Mouse (Mus musculus) hindbrain, embryonic 11.5 days (tissue): Measurements from ENCODE around the gene Soat2. TPM values are rescaled to one million over a fixed set of nuclear protein-coding genes. Genes with fewer than 3 reads are reported as not detected.

ENCODE experiments used
- ATAC-seq: fragments of 200-750 bp; cut with Nextera tagmentation; 2 replicates; pipeline ENCODE4 v1.8.0; 2017; ENCODE audit warnings: mild to moderate bottlenecking, moderate TSS enrichment, moderate library complexity; ENCODE audit not compliant: low FRiP score
- DNase-seq: peaks from one replicate; pipeline ENCODE4 v3.0.0-alpha.2; 2015; ENCODE audit warnings: low spot score
- H3K27ac ChIP-seq: fragments of 300-500 bp; sonication (generic); 2 replicates; pipeline ENCODE4 v1.5.1; 2014; ENCODE audit warnings: mild to moderate bottlenecking, low read depth, low read length
- H3K27me3 ChIP-seq: fragments of 300-500 bp; sonication (generic); 2 replicates; pipeline ENCODE4 v1.6.1; 2014; ENCODE audit warnings: mild to moderate bottlenecking, low read length, moderate library complexity, mixed read lengths; ENCODE audit not compliant: control insufficient read depth, insufficient read depth
- H3K36me3 ChIP-seq: fragments of 300-500 bp; sonication (generic); 2 replicates; pipeline ENCODE4 v1.6.1; 2014; ENCODE audit warnings: mild to moderate bottlenecking, low read length, moderate library complexity, mixed read lengths; ENCODE audit not compliant: control insufficient read depth, insufficient read depth
- H3K4me1 ChIP-seq: fragments of 300-500 bp; sonication (generic); replicated peaks from 2 replicates; pipeline ENCODE4 v1.6.1; 2014; ENCODE audit warnings: low read length, mixed read lengths; ENCODE audit not compliant: control insufficient read depth, insufficient read depth
- H3K4me2 ChIP-seq: fragments of 300-500 bp; sonication (generic); replicated peaks from 2 replicates; pipeline ENCODE4 v1.6.1; 2014; ENCODE audit warnings: mild to moderate bottlenecking, low read depth, low read length
- H3K4me3 ChIP-seq: fragments of 300-500 bp; sonication (generic); 2 replicates; pipeline ENCODE4 v1.5.1; 2014; ENCODE audit warnings: low read depth, low read length
- H3K9ac ChIP-seq: fragments of 300-500 bp; sonication (generic); 2 replicates; pipeline ENCODE4 v1.6.1; 2014; ENCODE audit warnings: low read depth, low read length
- H3K9me3 ChIP-seq: fragments of 300-500 bp; sonication (generic); 2 replicates; pipeline ENCODE4 v1.6.1; 2016; ENCODE audit warnings: low read length; ENCODE audit not compliant: control insufficient read depth
- WGBS: fragments of 180-500 bp; shearing (Covaris S2); extraction: QIAGEN DNeasy Blood & Tissue Kit; methylation state at CpG from one replicate; pipeline ENCODE4 v1.1.7; 2014; 5-methylcytosine and 5-hydroxymethylcytosine counted together
- polyA plus RNA-seq: library from polyadenylated mRNA; unstranded; fragments of >200 nt; fragmentation: Nextera tagmentation; extraction: Ambion mirVana; gene quantifications from 2 replicates; pipeline ENCODE4 v1.2.1, GENCODE M21; 2014

The Soat2 gene
- polyA plus RNA-seq, 1 experiment from 2014 or later: 0.17 TPM

DNA sequence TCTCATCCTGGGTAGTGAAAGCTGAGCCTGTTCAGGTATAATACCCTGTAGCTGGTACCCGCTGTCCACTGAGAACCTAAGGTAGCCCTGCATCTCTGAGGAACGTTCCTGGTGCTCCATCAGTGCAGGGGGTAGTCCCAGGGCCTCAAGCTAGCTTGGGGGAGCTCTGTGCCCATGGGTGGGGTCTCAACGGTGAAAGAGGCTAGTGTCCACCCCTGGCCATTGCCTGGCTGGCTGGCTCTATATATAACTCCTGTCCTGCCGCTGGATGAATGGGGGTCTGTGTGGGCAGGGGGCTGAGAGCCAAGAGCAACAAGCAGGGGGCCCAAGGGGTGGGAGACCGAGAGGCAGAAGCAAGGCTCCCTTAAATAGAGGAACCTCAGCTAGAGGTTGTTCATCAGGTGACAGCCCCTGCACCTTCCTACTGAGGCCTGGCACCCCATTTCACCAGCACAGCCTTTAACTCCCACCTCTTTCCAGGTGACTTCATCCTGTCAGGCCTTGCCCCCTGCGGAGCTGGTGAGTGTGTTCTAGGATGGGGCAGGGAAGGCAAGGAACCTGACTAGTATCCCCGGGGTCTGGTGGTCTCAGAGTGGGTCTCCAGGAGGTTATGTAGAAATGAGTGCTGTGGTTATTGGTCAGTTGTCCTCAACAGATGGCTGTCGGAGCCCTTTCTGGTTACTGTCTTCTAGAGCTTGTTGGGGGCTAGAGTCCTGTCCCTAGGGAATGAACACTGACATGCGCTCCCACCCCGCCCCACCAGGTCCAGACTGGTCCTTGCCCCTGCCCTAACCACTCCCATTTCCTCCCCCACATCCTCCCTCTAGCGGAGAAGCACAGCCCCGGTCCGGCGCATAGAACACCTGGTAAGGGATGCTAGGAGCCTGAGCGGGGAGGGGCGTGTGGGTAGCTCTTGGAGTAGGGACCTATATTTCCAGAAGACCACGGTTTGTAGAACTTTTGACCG is 44.3 kb upstream of the Soat2 start:
- DNase-seq: peak; percentile 31
- H3K36me3 ChIP-seq: no peaks in the 10 kb centered on the region
- peaks cover 21% of the 10 kb centered on the region for H3K4me1 ChIP-seq
- 29% methylated on average over 18 of the region's 18 CpGs for WGBS
- H3K9me3 ChIP-seq: no peaks in the 10 kb centered on the region
- no peak for ATAC-seq
- H3K9ac ChIP-seq: no peak overlapping the region
- H3K4me3 ChIP-seq: no peak overlapping the region
- H3K27ac ChIP-seq: no peak overlapping the region
- peak overlapping the region; percentile 34; the same call in 1 of the 2 replicates for H3K4me2 ChIP-seq
- peaks cover 25% of the 10 kb centered on the region for H3K27me3 ChIP-seq

DNA sequence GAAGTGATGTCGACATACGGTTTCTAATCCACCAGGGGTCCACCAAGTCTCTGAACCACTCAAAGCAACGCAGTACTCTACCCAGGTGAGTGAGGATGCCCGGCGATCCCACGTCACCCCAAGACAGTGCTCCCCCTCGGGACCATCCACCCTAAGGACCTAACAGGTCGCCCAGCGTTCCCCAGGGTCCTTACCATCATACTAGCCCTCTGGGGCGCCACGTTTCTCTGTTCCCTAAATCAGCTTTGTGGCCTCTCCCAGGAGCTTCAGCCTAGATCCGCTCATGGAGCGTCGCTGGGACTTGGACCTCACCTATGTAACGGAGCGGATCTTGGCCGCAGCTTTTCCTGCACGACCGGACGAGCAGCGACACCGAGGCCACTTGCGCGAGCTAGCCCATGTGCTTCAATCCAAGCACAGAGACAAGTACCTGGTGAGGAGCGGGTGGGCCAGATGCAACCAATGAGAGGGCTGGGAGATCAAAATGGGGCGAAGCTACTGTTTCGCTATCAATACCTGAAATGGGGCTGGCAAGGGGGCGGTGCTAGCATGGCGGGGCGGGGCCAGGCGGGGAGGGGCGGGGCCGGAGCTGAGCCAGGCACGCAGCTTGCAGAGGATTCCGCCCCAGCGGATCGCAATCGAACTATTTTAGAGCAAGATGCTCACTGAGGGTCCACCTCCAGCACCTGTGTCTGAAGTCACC is 43.4 kb upstream of the Soat2 start:
- no peak for ATAC-seq
- Histone ChIP-seq H3K4me2 (peak overlapping the region; percentile 34), H3K36me3 (no peaks in the 10 kb centered on the region), H3K27me3 (peaks cover 25% of the 10 kb centered on the region), H3K9me3 (no peaks in the 10 kb centered on the region), H3K27ac (no peak overlapping the region), H3K9ac (no peak overlapping the region), H3K4me3 (peak overlapping the region; percentile 28), H3K4me1 (peaks cover 20% of the 10 kb centered on the region)
- DNase-seq: peak; percentile 51
- WGBS: 9% methylated on average over 38 of the region's 38 CpGs

DNA sequence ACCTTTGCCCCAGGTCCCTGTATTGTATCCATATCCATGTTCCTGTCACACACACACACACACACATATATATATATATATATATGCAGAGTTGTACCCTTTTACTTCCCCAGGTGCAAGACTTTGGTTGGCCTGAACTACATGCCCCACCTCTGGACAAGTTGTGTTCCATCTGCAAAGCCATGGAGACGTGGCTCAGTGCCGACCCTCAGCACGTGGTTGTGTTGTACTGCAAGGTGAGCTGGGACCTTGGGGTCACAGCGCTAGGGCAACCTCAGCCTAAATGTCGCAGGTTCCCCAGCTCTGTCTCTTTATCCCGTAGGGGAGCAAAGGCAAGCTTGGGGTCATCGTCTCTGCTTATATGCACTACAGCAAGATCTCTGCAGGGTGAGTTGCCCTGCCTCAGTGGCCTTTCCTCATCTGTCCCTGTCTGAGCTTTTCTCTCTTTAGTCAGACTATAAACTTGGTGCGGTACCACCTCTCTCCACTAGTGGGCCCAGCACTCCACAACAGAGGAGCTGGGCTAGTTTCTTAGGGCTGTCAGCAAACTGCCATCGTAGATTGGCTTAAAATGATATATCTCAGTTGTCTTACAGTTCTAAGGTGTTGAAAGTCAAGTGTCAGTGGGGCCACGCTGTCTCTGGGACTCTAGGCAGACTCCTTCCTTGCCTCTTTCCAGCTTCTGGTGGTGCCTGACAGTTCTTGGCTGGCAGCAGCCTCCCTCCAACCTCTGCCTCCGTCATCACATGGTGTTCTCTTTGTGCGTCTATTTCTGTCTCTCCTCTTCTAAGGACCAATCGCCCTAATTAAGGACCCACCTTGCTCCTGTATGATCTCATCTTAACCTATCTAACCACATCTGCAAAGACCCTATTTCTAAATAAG is 42.4 kb upstream of the Soat2 start:
- Histone ChIP-seq H3K9ac (no peak overlapping the region), H3K4me3 (no peak overlapping the region), H3K27ac (no peak overlapping the region), H3K9me3 (no peaks in the 10 kb centered on the region), H3K36me3 (no peaks in the 10 kb centered on the region), H3K4me2 (no peak overlapping the region), H3K4me1 (peaks cover 14% of the 10 kb centered on the region), H3K27me3 (peaks cover 25% of the 10 kb centered on the region)
- peak; percentile 85 for DNase-seq
- WGBS: 48% methylated on average over 13 of the region's 13 CpGs
- no peak for ATAC-seq

DNA sequence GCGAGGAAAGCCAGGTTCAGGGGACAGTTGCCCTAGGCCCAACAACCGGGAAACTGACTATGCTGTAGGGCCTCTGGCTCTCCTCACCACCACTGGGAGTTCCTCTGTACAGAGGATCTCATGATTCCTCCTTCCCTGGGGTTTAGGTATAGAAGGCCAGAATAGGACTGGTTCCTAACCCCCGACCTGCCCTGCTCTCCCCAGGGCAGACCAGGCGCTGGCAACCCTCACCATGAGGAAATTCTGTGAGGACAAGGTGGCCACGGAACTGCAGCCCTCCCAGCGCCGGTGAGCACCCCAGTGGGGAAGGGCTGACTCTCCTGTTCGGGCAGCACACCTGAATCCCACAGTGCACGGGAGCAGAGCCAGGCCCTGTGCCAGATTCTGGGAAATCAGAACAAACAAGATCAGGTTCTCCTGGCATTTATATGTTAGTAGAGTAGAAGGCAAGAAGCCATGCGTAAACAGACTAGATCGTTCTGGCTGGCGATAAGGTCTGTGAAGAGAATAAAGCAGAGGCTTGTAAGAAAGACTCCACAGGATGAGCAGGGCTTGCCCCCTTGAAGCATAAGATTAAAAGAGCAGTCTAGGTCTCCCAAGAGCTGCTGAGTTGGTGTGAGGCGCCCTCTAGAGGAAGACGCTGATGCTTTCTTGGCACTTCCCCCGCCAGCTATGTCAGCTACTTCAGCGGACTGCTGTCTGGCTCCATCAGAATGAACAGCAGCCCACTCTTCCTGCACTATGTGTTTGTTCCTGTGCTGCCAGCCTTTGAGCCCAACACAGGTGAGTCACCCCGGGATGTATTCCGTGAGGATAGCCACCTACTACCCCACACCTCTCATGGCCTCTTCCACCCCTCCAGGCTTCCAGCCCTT is 41.4 kb upstream of the Soat2 start:
- peak; percentile 80 for DNase-seq
- no peak overlapping the region for H3K27ac ChIP-seq
- H3K4me3 ChIP-seq: no peak overlapping the region
- no peak overlapping the region for H3K9ac ChIP-seq
- ATAC-seq: no peak
- H3K36me3 ChIP-seq: no peaks in the 10 kb centered on the region
- 52% methylated on average over 18 of the region's 18 CpGs for WGBS
- no peaks in the 10 kb centered on the region for H3K9me3 ChIP-seq
- peaks cover 10% of the 10 kb centered on the region; the same call in 1 of the 2 replicates for H3K4me1 ChIP-seq
- peaks cover 25% of the 10 kb centered on the region for H3K27me3 ChIP-seq
- H3K4me2 ChIP-seq: no peak overlapping the region

DNA sequence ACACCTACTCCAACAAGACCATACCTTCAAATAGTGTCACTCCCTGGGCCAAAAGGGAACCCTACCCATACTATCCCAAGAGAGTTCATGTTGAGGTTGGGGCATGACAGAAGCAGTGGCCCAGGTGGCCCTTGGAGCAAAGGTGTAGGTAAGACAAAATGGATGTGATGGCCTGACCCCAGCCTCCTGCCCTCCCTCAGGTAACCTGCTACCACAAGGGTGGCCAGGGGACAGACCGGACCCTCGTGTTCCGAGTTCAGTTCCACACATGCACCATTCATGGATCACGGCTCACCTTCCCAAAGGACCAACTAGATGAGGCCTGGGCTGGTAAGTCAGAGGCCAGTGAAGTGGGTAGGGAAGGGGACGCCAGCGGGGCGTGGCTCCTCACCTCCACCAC is 40.1 kb upstream of the Soat2 start:
- 0 out of 2 replicates have a peak, but pooled peaks cover 4% of the 10 kb centered on the region for H3K4me1 ChIP-seq
- H3K27me3 ChIP-seq: peaks cover 25% of the 10 kb centered on the region
- H3K27ac ChIP-seq: no peak overlapping the region
- no peak overlapping the region for H3K4me2 ChIP-seq
- DNase-seq: no peak
- no peaks in the 10 kb centered on the region for H3K36me3 ChIP-seq
- no peaks in the 10 kb centered on the region for H3K9me3 ChIP-seq
- H3K4me3 ChIP-seq: no peak overlapping the region
- no peak overlapping the region for H3K9ac ChIP-seq
- ATAC-seq: no peak
- WGBS: 99% methylated on average over 7 of the region's 7 CpGs

DNA sequence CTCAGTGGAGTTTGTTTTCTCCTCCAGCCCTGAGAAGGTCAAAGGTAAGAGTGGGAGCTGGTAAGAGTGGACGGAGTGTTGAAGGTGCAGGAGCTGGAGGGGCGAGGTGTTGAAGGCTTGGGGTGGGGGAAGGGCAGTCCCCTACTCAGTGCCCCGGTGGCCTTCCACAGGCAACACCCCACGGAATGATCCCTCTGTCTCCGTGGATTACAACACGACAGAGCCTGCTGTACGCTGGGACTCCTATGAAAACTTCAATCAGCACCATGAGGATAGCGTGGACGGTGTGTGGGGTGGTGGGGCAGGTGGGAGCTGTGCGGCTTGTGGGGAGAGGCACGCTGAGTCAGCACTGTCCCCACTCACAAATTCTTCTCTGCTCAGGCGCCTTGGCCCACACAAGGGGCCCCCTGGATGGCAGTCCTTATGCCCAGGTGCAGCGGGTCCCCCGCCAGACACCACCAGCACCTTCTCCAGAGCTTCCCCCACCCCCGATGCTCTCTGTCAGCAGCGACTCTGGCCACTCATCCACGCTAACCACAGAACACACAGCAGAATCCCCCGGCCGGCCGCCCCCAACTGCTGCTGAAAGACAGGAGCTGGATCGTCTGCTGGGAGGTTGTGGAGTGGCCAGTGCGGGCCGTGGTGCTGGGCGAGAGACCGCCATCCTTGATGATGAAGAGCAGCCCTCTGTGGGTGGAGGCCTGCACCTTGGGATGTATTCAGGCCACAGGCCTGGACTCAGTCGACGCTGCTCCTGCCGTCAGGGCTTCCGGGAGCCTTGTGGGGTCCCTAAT is 39.4 kb upstream of the Soat2 start:
- Histone ChIP-seq H3K27ac (no peak overlapping the region), H3K4me1 (0 out of 2 replicates have a peak, but pooled peaks cover 4% of the 10 kb centered on the region), H3K4me3 (no peak overlapping the region), H3K9ac (no peak overlapping the region), H3K36me3 (no peaks in the 10 kb centered on the region), H3K9me3 (no peaks in the 10 kb centered on the region), H3K4me2 (no peak overlapping the region), H3K27me3 (peaks cover 18% of the 10 kb centered on the region)
- 80% methylated on average over 29 of the region's 29 CpGs for WGBS
- DNase-seq (no peak), ATAC-seq (no peak)

DNA sequence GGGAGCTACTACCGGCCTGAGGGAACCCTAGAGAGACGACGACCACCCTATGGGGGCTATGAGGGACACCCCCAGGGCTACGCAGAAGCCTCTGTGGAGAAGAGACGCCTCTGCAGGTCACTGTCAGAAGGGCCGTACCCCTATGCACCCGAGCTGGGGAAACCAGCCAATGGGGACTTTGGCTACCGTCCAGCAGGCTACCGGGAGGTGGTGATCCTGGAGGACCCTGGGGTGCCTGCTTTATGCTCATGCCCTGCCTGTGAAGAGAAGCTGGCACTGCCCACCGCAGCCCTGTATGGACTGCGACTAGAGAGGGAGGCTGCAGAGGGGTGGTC is 38.9 kb upstream of the Soat2 start:
- H3K4me3 ChIP-seq: no peak overlapping the region
- H3K4me1 ChIP-seq: 0 out of 2 replicates have a peak, but pooled peaks cover 4% of the 10 kb centered on the region
- ATAC-seq (no peak), DNase-seq (no peak)
- peaks cover 13% of the 10 kb centered on the region for H3K27me3 ChIP-seq
- H3K4me2 ChIP-seq: no peak overlapping the region
- WGBS: 76% methylated on average over 11 of the region's 11 CpGs
- no peak overlapping the region for H3K27ac ChIP-seq
- H3K9ac ChIP-seq: no peak overlapping the region
- no peaks in the 10 kb centered on the region for H3K9me3 ChIP-seq
- H3K36me3 ChIP-seq: no peaks in the 10 kb centered on the region
